Mouse (Mus musculus) lung, adult 2 months (tissue): ENCODE measurements at regions not wholly inside any gene's neighbourhood (a gene's known extent, or its start where the extent isn't known, plus 50 kb on each side); places are given as distances from the start of the nearest gene placed in this dataset.

Experiments
- CTCF ChIP-seq: fragments of 200-500 bp; IDR thresholded peaks from 2 replicates; pipeline ENCODE4 v1.5.1; 2011; ENCODE audit warnings: mild to moderate bottlenecking, low read length, control low read depth; ENCODE audit not compliant: insufficient read depth
- POLR2A ChIP-seq: fragments of 200-500 bp; IDR thresholded peaks from 2 replicates; pipeline ENCODE4 v1.6.1; 2011; ENCODE audit warnings: low read depth, mild to moderate bottlenecking, control low read depth, low read length, borderline replicate concordance; ENCODE audit errors: extremely low read depth

DNA sequence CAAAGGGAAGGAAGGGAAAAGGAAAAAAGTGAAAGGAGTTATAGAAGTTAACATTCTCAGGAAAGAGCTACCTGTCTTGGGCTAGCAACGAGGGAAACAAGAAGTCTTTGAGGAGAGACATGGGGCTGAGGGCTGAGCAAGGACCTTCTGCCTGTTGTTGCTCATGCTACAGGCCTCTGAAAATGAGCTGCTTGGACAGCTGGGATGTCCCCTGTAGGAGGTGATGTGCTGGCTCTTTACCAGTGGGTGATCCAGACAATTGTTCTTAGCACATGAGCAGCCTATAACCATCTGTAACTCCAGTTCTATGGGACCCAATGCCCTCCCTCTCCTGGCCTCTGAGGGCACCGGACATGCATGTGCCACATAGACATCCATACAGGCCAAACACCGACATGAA is 155.5 kb upstream of the Bcor start:
- no peak for TF ChIP-seq CTCF
- no peak for TF ChIP-seq POLR2A
